32 mouse cellular contexts compared by ENCODE assay signal in the genomic region with DNA sequence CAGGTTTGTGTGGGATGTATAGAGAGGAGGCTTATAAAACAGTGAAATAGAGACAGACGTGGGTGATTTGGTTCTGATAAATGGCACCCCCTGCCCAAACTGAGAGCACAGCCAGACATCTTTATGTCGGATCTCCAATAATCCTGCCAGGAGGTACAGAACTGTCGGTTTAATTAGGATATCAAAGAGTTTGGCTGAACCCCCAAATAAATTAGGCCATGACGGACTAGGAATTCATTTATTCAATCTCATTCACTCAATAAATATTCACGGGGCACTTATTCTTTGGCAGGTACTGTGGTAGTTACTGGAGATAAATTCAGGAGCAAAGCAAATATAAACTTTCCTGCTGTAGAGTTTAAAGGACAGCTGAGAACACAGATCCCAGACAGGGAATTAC.
"Had no signal": no experiment of that assay in that cellular context is flagged by ENCODE, and none has a peak within 500 bp of the region (broad histone marks: within the 10 kb centered on the region; RNA-seq: fewer than 3 reads in every experiment).

No protein-coding gene starts in this region.

- ATAC-seq: liver, embryonic 12.5 days; liver, postnatal 0 days; lung, postnatal 0 days; midbrain, embryonic 13.5 days; midbrain, embryonic 15.5 days; midbrain, embryonic 16.5 days had no signal

- H3K4me2 ChIP-seq: limb, embryonic 12.5 days; limb, embryonic 13.5 days; limb, embryonic 15.5 days; liver, embryonic 11.5 days; liver, embryonic 12.5 days; liver, embryonic 13.5 days; liver, embryonic 15.5 days; lung, embryonic 14.5 days; lung, embryonic 15.5 days; midbrain, embryonic 11.5 days; midbrain, embryonic 12.5 days; midbrain, embryonic 13.5 days; midbrain, embryonic 15.5 days; neural tube, embryonic 12.5 days had no signal

- H3K27me3 ChIP-seq: limb, embryonic 12.5 days; limb, embryonic 13.5 days; limb, embryonic 15.5 days; liver, embryonic 12.5 days; liver, embryonic 13.5 days; liver, embryonic 15.5 days; lung, embryonic 15.5 days; megakaryocyte, embryonic 14.5 days; midbrain, embryonic 12.5 days; midbrain, embryonic 13.5 days; midbrain, embryonic 15.5 days; neural tube, embryonic 12.5 days had no signal

- H3K36me3 ChIP-seq: limb, embryonic 10.5 days; limb, embryonic 12.5 days; limb, embryonic 13.5 days; limb, embryonic 15.5 days; liver, embryonic 12.5 days; liver, embryonic 13.5 days; liver, embryonic 15.5 days; lung, embryonic 15.5 days; midbrain, embryonic 10.5 days; midbrain, embryonic 12.5 days; midbrain, embryonic 13.5 days; midbrain, embryonic 15.5 days; neural tube, embryonic 12.5 days had no signal

- H3K9me3 ChIP-seq: limb, embryonic 10.5 days; limb, embryonic 12.5 days; limb, embryonic 13.5 days; limb, embryonic 15.5 days; liver, embryonic 12.5 days; liver, embryonic 13.5 days; liver, embryonic 15.5 days; lung, embryonic 15.5 days; midbrain, embryonic 10.5 days; midbrain, embryonic 12.5 days; midbrain, embryonic 13.5 days; midbrain, embryonic 15.5 days; neural tube, embryonic 12.5 days had no signal

- DNase-seq: left cerebral cortex, postnatal 4 days; liver; liver, embryonic 13.5 days; liver, postnatal 0 days; lung, adult 18-20 months; lung, adult 2 months; lung, embryonic 14.5 days; lung, postnatal 10 days; lung, postnatal 14 days; lung, postnatal 36 days; lung, postnatal 4 days; midbrain, embryonic 14.5 days had no signal

- H3K4me3 ChIP-seq: limb, embryonic 10.5 days; limb, embryonic 12.5 days; limb, embryonic 13.5 days; limb, embryonic 15.5 days; liver, embryonic 12.5 days; liver, embryonic 13.5 days; liver, embryonic 15.5 days; lung, embryonic 15.5 days; megakaryocyte, embryonic 14.5 days; midbrain, embryonic 10.5 days; midbrain, embryonic 12.5 days; midbrain, embryonic 13.5 days; midbrain, embryonic 15.5 days; myocyte; neural tube, embryonic 12.5 days had no signal

- H3K9ac ChIP-seq: limb, embryonic 12.5 days; limb, embryonic 13.5 days; limb, embryonic 15.5 days; liver, embryonic 12.5 days; liver, embryonic 13.5 days; liver, embryonic 14.5 days; liver, embryonic 15.5 days; liver, postnatal 0 days; lung, embryonic 14.5 days; lung, embryonic 15.5 days; midbrain, embryonic 12.5 days; midbrain, embryonic 13.5 days; midbrain, embryonic 15.5 days; neural tube, embryonic 12.5 days had no signal

- H3K27ac ChIP-seq: limb, embryonic 10.5 days; limb, embryonic 12.5 days; limb, embryonic 13.5 days; limb, embryonic 15.5 days; liver, embryonic 12.5 days; liver, embryonic 13.5 days; liver, embryonic 14.5 days; liver, embryonic 15.5 days; lung, embryonic 15.5 days; macrophage; midbrain, embryonic 10.5 days; midbrain, embryonic 12.5 days; midbrain, embryonic 13.5 days; midbrain, embryonic 15.5 days; neural tube, embryonic 12.5 days had no signal

- H3K4me1 ChIP-seq: limb, embryonic 10.5 days; limb, embryonic 12.5 days; limb, embryonic 13.5 days; limb, embryonic 15.5 days; liver, embryonic 12.5 days; liver, embryonic 13.5 days; liver, embryonic 15.5 days; lung, embryonic 15.5 days; megakaryocyte, embryonic 14.5 days; midbrain, embryonic 10.5 days; midbrain, embryonic 12.5 days; midbrain, embryonic 13.5 days; midbrain, embryonic 15.5 days; neural tube, embryonic 12.5 days had no signal
